Mouse (Mus musculus): ENCODE data around the gene Jazf1.

Gene Jazf1

GRCm38 (mm10) chr6:52790316-52790715, 278.1 kb downstream of the Jazf1 start:
- DNase-seq = no peak

GRCm38 (mm10) chr6:52779546-52779945, 288.9 kb downstream of the Jazf1 start:
- no peak for DNase-seq

- DNase-seq = no peak
These were observed 289.9 kb downstream of the Jazf1 start for GRCm38 (mm10) chr6:52778523-52778922.

- DNase-seq = no peak
These were observed 291.4 kb downstream of the Jazf1 start for GRCm38 (mm10) chr6:52777034-52777433.

GRCm38 (mm10) chr6:52775956-52776355, 292.5 kb downstream of the Jazf1 start:
- DNase-seq = no peak

- DNase-seq = no peak
These were observed 293.1 kb downstream of the Jazf1 start for GRCm38 (mm10) chr6:52775350-52775749.

- DNase-seq = no peak
These were observed 295.3 kb downstream of the Jazf1 start for GRCm38 (mm10) chr6:52773132-52773531.

GRCm38 (mm10) chr6:52770789-52771188, 297.6 kb downstream of the Jazf1 start:
- no peak for DNase-seq

GRCm38 (mm10) chr6:52765206-52765605, 303.2 kb downstream of the Jazf1 start:
- no peak for DNase-seq

- no peak for DNase-seq
These were observed 315.6 kb downstream of the Jazf1 start for GRCm38 (mm10) chr6:52752832-52753231.

GRCm38 (mm10) chr6:52734630-52735029, 333.8 kb downstream of the Jazf1 start:
- DNase-seq = no peak

GRCm38 (mm10) chr6:52730338-52730737, 338.1 kb downstream of the Jazf1 start:
- no peak for DNase-seq

GRCm38 (mm10) chr6:52724805-52725439, 343.5 kb downstream of the Jazf1 start:
- DNase-seq = peak; percentile 65

All from cerebellum, adult 8-10 months (tissue).